Mouse (Mus musculus) ES-E14 (cell line): ENCODE results near the gene Nxf1. TPM values are rescaled to one million over a fixed set of nuclear protein-coding genes. Genes with fewer than 3 reads are reported as not detected.
"Not testable (repeated sequence)": the region's sequence is repeated elsewhere in the genome, so short reads cannot be mapped to it uniquely, and the experiment has no call there.

Experiments used
- DNase-seq: peaks from one replicate; pipeline ENCODE4 v3.0.0-alpha.2; 2013; ENCODE audit warnings: low read depth, low spot score
- H3K27ac ChIP-seq: 2 replicates; pipeline ENCODE4 v1.5.1; 2012; ENCODE audit warnings: low read depth, mild to moderate bottlenecking, low read length, moderate library complexity, mixed read lengths; ENCODE audit not compliant: poor library complexity, insufficient read depth, severe bottlenecking
- H3K36me3 ChIP-seq: 2 replicates; pipeline ENCODE4 v1.6.1; 2012; ENCODE audit warnings: mild to moderate bottlenecking, low read length, moderate library complexity, mixed read lengths; ENCODE audit not compliant: control insufficient read depth, poor library complexity, insufficient read depth, severe bottlenecking
- H3K4me1 ChIP-seq, 2 experiments: fragments of 150-350 bp in 1 of 2; sonication (generic) in 1 of 2; 2 replicates each; pipeline ENCODE4 v1.6.1; 2012; ENCODE audit warnings: low read length in 2 of 2, mild to moderate bottlenecking in 1 of 2, mixed read lengths in 1 of 2; ENCODE audit not compliant: control insufficient read depth in 2 of 2, insufficient read depth in 2 of 2, poor library complexity in 1 of 2
- H3K4me3 ChIP-seq, 2 experiments: fragments of 150-350 bp in 1 of 2; sonication (generic) in 1 of 2; 2 replicates each; pipeline ENCODE4 v1.5.1; 2012; ENCODE audit warnings: low read length in 2 of 2, low read depth in 1 of 2, mild to moderate bottlenecking in 1 of 2, mixed read lengths in 1 of 2; ENCODE audit not compliant: insufficient read depth in 1 of 2, poor library complexity in 1 of 2, severe bottlenecking in 1 of 2
- H3K9ac ChIP-seq: 2 replicates; pipeline ENCODE4 v1.6.1; 2012; ENCODE audit warnings: low read depth, mild to moderate bottlenecking, low read length, mixed read lengths; ENCODE audit not compliant: poor library complexity, insufficient read depth, severe bottlenecking
- H3K9me3 ChIP-seq: fragments of 150-350 bp; sonication (generic); 2 replicates; pipeline ENCODE4 v1.6.1; 2012; ENCODE audit warnings: low read depth, mild to moderate bottlenecking, low read length; ENCODE audit not compliant: control insufficient read depth, insufficient read depth
- CHD2 ChIP-seq: IDR thresholded peaks from 2 replicates; pipeline ENCODE4 v1.6.1; 2014; ENCODE audit warnings: mild to moderate bottlenecking, low read depth, low read length, inconsistent platforms
- HCFC1 ChIP-seq: IDR thresholded peaks from 2 replicates; pipeline ENCODE4 v1.6.1; 2012; ENCODE audit warnings: low read length, inconsistent platforms, borderline replicate concordance; ENCODE audit not compliant: insufficient read depth
- MAFK ChIP-seq: IDR thresholded peaks from 2 replicates; pipeline ENCODE4 v1.6.1; 2014; ENCODE audit warnings: mild to moderate bottlenecking, low read depth, low read length, inconsistent platforms; ENCODE audit not compliant: insufficient read depth
- ZC3H11A ChIP-seq: IDR thresholded peaks from 2 replicates; pipeline ENCODE4 v1.6.1; 2012; ENCODE audit warnings: low read depth, mild to moderate bottlenecking, inconsistent platforms, low read length, borderline replicate concordance
- ZNF384 ChIP-seq: IDR thresholded peaks from 2 replicates; pipeline ENCODE4 v1.6.1; 2012; ENCODE audit warnings: low read depth, low read length, inconsistent platforms
- in situ Hi-C, 2 experiments: fragments of 600-800 bp; cut with MboI; formaldehyde crosslinking; loops; one replicate each; pipeline ENCODE4 v1.15.1; 2025; ENCODE audit warnings: low sequenced_read_pairs in 2 of 2, inconsistent platforms in 1 of 2; ENCODE audit not compliant: unreplicated experiment in 2 of 2
- total RNA-seq: library from RNA; depleted of rRNA; stranded (reverse); fragments of 300-350 nt; gene quantifications from 2 replicates; pipeline ENCODE4 v1.2.3, GENCODE M21; 2012

Nxf1 gene
- total RNA-seq, 1 experiment, result 101 TPM

DNA sequence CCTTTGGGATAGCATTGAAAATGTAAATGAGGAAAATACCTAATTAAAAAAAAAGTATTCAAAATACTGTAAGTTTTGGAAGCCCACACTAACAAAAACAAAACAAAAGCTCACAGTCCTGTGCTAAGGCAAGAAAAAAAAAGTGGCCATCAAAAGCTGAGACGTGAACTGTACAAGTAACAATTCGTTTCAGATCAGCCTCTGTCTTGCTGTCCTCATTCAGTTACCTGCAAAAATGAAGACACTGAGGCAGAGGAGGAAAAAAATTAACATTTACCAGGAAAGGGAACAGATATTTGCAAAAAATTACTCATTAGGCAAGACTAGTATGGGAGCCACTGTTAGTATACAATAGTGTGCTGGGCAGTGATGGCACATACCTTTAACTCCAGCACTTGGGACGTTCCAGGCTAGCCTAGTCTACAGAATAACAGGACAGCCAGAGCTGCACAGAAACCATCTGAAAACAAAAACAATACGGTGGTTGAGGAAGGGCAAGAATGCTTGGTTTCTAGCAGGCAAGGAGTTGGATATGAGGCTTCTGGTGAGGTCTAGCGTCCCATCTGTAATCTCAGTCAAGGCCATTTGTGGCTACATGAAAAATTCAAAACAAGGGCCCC lies 29.3 kb upstream of the Nxf1 start:
- H3K9ac ChIP-seq, result no peak overlapping the region
- H3K27ac ChIP-seq, result no peak overlapping the region
- no peaks in the 10 kb centered on the region for H3K9me3 ChIP-seq
- DNase-seq, result peak; percentile 64
- H3K36me3 ChIP-seq, result peaks cover 29% of the 10 kb centered on the region
- no peak overlapping the region for H3K4me3 ChIP-seq
- in situ Hi-C loops, result no loop called here
- TF ChIP-seq CHD2 (0 out of 2 replicates have a peak, but pooled peaks have one; percentile 20), MAFK (no peak), HCFC1 (no peak), ZC3H11A (no peak), ZNF384 (no peak)
- no peaks in the 10 kb centered on the region for H3K4me1 ChIP-seq

DNA sequence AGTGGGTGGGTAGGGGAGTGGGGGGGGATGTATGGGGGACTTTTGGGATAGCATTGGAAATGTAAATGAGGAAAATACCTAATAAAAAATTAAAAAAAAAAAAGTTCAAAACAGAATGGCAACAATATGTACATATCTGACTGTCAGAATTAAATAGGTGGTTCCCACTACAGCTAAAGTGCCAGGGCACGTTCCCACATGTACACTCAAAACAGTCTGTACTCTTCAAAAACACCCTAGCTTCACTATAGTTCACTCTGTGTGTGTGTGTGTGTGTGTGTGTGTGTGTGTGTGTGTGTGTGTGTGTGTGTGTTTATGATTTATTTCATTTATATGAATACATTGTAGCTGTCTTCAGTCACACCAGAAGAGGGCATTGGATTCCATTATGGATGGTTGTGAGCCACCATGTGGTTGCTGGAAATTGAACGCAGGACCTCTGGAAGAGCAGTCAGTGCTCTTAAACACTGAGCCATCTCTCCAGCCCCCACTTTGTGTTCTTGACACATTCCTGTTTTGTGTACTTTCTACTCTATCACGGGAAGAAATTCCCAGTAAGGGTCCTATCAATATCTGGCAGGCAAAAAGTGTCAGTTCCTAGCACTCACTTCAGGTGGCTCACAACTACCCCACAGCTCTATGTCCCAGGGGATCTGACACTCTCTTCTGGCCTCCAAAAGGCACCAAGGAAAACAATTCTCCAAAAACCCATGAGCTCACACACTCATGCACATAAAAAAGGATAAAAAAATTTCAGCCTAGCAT lies 28.4 kb upstream of the Nxf1 start:
- H3K4me1 ChIP-seq, H3K9me3 ChIP-seq, H3K27ac ChIP-seq, H3K4me3 ChIP-seq, DNase-seq, H3K9ac ChIP-seq, in situ Hi-C loops: not testable (repeated sequence)
- peaks cover 29% of the 10 kb centered on the region for H3K36me3 ChIP-seq

DNA sequence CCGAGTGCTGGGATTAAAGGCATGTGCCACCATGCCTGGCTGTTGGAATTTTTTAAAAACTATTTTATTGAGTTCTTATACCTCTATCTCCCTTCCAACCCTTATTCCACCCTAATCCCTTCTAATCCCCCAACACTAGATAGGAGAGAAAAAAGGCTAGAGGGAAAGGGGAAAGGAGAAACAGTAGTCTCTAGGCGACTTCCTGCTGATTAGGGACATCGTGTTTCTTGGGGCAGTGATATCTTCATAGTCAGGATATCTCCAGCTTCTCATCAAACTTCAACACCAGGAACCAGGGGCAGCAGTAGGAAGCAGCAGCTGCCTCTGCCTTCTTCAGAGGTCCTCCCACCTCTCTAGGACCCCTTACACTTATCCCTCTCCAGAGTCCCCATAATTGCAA lies 22.5 kb upstream of the Nxf1 start:
- Histone ChIP-seq H3K27ac (no peak overlapping the region), H3K9me3 (no peaks in the 10 kb centered on the region), H3K4me1 (no peaks in the 10 kb centered on the region), H3K4me3 (no peak overlapping the region), H3K9ac (no peak overlapping the region), H3K36me3 (peaks cover 12% of the 10 kb centered on the region)
- TF ChIP-seq ZNF384 (no peak), ZC3H11A (no peak), CHD2 (no peak), MAFK (no peak), HCFC1 (no peak)
- in situ Hi-C loops, result no loop called here
- no peak for DNase-seq

DNA sequence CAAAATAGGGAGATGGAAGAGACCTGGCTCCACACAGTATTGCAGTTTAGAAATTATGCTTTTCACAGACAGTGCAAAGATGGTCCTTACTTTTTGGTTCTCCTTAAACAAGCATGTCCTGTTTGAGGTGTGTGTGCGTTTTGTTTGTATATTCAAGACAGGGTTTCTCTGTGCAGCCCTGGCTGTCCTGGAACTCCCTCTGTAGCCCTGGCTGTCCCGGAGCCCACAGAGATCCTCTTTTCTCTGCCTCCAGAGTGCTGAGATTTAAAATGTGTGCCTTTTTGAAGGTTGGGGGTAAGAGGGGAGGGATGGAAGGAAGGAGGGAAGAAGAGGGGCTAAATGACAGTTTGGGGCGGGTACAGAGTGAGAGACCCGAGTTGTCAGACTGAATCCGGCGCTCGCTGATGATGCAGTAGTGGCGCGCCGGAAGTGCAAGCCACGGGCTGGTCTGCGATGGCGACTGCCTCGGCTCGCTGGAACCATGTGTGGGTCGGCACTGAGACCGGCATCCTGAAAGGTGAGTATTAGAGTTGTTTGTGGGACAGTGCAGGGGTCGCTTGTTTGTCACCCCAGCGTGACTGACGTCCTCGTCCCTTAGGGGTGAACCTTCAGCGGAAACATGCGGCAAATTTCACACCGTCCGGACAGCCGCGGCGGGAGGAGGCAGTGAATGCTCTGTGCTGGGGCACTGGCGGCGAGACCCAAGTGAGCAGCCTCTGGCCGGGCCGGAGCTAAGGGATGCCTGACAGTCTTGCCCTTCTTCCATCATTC lies 21.3 kb upstream of the Nxf1 start, which contains the start of gene Wdr74:
Wdr74 (plus strand) TSS at position 439 of the 771 bp plus-strand sequence.
- H3K4me3 ChIP-seq, result peak within 1 kb of the TSS; percentile 84 to 89
- H3K4me1 ChIP-seq, result no peaks in the 10 kb centered on the region
- H3K36me3 ChIP-seq, result peaks cover 23% of the 10 kb centered on the region
- peak; percentile 87 for DNase-seq
- no peak for TF ChIP-seq ZNF384
- peak; percentile 87 for TF ChIP-seq HCFC1
- peak within 1 kb of the TSS; percentile 27 for H3K27ac ChIP-seq
- no peaks in the 10 kb centered on the region for H3K9me3 ChIP-seq
- H3K9ac ChIP-seq, result peak within 1 kb of the TSS; percentile 92
- in situ Hi-C loops, result no loop called here

DNA sequence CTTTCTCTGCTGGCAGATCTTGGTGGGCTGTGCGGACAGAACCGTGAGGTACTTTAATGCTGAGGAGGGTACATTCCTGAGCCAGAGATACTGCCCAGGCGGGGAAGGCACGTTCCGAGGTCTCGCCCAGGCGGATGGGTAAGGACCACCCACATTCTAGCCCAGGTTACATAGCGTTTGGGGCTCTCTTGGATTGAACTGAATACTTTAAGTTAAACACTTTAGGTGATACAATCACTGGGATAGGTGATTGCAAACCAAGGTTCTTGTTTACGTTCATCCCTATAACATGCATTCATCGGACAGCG lies 20.8 kb upstream of the Nxf1 start:
- Histone ChIP-seq H3K27ac (peak overlapping the region; percentile 27), H3K9me3 (no peaks in the 10 kb centered on the region), H3K4me3 (peak overlapping the region; percentile 84 to 89), H3K36me3 (peaks cover 27% of the 10 kb centered on the region), H3K9ac (peak overlapping the region; percentile 92), H3K4me1 (no peaks in the 10 kb centered on the region)
- in situ Hi-C loops, result no loop called here
- no peak for DNase-seq
- TF ChIP-seq MAFK, result no peak
- no peak for TF ChIP-seq HCFC1
- no peak for TF ChIP-seq ZNF384
- TF ChIP-seq ZC3H11A, result no peak
- TF ChIP-seq CHD2, result no peak
